Mouse (Mus musculus) spleen, postnatal 14 days (tissue): ENCODE measurements around the gene Hnrnph2.
A peak's percentile ranks its signal among the peaks of the same experiment; 100 is the strongest.

Experiments
- DNase-seq, 2 experiments: peaks; one replicate each; pipeline ENCODE4 v3.0.0; 2021 to 2022; ENCODE audit warnings: low spot score in 2 of 2

Hnrnph2 gene

DNA sequence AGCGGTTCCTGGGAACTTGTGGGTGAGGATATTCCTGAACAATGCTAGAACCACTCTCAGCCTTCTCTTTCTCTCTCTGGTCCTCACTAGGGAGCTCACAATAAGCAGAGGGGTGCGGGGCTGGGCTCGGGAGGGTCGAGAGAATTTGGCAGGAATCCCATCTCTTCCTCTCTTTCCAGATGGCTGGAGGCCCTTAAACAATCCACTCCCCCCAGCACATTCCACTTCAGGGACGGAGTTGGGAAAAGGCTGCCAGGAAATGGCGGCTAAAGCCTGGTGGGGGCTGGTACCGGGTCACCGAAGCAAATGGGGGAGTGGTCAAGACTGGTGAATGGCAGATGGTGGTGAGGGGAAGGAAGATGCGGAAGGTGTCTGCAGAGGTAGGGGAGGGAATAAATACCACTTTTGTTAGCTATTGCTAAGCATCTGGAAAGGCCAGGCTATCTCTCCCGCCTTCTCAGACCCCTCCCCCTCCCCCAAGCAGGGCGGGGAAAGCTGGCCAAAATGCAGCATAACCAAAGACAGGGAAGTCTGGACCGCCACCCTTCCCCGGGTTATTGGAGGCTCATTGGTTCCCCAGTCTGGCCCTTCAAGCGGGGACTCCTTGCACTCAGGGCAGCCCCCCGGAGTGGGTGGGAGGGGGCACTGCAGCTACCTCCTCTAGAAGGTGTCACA, 11.4 kb downstream of the Hnrnph2 start:
- DNase-seq: peak; percentile 5 to 6

DNA sequence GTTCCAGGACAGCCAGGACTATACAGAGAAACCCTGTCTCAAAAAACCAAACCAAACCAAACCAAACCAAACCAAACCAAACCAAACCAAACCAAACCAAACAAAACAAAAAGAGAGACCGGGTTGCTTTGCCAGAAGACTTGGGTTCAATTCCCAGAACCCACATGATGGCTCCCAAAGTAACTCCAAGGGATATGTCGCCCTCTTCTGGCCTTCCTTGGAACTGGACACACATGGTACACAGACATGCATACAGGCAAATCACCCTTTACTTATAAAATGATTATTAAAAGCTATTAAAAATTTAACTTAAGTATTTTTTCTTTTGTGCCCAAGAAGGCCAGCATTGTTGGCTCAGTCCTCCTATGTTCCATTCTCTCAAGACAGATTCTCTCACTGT, 13.3 kb downstream of the Hnrnph2 start:
- peak; percentile 9 to 33 for DNase-seq

DNA sequence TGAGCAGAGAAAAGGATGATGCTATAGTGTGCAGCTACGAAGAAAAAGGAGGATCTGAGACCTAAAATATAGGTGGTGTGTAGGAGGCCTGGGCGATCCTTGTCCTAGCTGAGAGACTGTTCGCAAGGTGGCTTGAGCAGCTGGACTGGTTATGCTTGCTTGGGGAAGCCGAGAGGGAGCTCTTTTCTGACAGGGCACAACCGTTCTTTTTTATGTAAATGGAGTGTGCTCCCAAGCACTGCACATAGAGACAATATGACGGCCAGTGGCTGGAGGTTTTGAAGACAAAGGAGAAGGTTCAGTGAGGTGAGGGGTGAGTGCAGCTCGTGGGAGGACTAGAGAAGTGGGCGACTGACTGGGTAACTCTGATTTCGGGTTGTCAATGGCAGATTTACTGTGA, 18.7 kb downstream of the Hnrnph2 start:
- DNase-seq: no peak

DNA sequence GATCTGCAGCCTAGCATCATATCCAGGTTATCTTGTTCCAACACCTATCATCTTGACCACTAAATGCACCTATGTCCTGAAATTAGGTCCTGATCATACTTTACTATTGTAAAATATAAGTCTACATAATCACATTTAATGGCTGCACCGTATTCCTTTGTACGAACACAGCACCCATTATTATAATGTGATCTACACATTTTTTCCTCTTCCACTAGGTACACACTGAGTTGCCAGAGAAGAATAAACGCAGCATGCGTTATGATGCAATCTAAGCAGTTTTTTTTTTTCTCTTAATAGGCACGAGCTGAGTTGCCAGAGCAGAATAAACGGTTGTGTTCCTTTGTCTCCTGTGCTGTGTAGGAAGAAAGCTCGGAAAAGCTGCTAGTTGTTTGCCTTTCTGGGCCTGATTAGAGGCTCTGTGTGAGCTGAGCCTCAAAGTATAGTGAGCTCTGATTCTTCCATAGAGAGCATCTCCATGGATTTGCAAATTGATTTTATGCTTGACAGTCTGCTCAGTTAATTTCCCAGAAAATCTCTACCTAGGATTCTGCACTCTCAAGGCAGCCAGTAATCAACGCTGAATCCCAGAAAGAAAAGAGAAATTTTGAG, 19.4 kb downstream of the Hnrnph2 start:
- no peak for DNase-seq

DNA sequence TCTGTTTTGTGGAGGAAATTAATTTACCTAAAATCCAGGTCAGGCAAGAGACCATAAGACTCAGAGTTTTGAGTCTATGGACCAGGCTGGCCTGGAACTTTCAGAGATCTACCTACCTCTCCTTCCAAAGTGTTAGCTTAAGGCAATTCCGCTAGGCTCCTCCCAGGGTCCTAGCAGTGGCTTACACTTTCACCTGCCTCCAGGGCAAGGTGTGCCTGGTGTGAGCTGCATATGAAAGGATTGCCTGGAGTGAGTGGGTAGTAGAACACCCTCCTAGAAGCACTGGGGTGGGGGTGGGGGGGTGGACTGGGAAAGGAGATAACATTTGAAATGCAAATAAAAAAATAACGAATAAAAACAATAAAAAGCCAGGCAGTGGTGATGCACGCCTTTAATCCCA, 20.7 kb downstream of the Hnrnph2 start:
- no peak for DNase-seq

DNA sequence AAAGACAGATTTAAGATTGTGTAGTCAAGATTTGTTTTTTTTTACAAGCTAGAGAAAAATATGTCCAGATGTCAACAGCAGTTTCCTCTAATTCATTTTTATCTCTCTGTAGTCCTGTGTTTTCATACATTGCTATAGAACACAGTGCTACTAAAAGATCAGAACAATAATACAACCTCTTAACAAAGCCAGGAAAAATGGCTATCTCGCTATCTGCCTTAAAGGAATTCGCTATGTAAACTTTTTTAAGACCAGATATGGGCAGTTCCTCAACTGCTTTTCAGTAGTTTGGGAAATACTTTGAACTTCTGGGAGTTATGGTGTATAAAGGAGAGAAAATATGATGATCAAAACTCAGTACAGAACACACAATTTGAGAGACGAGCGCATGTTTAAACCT, 22.4 kb downstream of the Hnrnph2 start:
- DNase-seq: no peak

DNA sequence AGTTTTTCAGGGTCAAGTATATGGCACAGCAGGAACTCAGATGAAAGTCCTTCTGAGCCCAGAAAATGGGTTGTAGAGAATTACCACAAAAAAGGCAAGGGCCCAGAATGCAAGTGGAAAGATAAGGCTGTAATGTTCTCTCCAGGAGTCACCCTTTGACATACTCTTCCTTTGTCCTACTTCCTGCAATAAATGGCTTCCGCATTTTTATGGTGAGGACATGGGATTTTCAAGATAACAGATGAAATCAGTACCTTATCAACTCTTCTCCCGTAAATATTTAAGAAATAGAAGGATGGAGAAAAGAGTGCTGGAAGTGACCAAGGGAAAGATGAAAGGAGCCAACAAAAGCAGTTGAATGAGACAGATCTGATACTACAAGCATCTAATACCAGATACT, 27.2 kb downstream of the Hnrnph2 start:
- no peak for DNase-seq

DNA sequence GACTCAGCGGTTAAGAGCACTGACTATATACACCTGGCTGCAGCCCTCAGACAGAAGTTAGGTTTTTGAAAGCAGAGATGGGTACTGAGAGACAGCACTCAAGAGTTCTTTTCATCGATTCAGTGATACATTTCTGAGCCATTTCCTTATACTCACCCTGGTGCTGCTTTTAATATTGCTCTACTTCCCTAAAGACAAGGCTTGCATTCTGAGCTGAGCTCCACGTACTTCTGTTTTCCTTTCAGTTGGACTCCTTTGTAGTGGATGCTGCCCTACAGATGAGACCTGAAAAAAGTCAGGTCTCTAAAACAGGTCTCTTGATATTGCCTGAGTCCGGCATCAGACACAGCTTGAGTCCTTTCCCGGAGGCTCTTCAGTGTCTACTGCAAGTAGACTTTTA, 31.7 kb downstream of the Hnrnph2 start:
- DNase-seq: no peak

DNA sequence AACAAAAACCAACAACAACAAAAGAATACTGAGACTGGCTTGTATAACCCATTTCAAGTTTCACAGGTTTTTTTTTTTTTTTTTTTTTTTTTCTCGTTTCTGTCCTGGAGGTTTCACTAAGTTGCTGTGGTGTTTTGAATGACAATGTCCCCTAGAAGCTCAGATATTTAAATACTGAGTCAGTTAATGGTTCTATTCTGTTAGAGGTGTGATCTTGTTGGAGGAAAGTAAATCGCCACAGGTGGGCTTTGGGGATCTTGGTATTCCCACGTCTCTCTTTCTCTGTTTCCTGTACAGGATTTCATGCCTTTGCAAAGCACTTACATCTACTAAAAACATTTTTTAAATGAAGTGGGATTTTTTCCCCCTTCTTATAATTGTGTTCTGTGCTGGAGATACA, 34.1 kb downstream of the Hnrnph2 start:
- no peak for DNase-seq

DNA sequence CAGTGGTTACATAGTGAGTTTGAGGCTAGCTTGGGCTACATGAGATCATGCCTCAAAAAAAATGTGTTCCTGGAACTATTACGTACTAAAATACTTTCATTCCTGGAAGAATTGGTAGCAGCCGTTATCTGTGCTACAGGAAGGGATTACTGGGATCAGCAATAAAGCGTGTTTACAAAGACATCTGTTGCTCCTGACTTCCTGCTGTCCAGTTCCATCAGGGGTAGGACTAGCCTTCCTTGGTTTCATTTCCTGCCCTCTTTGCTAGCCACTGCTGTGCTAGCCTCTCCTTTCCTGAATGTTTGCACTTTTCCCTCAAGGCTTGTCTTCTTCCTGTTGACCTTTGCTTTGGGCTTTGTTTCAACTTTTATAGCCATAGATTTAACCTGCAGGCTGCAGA, 34.9 kb downstream of the Hnrnph2 start:
- DNase-seq: no peak

DNA sequence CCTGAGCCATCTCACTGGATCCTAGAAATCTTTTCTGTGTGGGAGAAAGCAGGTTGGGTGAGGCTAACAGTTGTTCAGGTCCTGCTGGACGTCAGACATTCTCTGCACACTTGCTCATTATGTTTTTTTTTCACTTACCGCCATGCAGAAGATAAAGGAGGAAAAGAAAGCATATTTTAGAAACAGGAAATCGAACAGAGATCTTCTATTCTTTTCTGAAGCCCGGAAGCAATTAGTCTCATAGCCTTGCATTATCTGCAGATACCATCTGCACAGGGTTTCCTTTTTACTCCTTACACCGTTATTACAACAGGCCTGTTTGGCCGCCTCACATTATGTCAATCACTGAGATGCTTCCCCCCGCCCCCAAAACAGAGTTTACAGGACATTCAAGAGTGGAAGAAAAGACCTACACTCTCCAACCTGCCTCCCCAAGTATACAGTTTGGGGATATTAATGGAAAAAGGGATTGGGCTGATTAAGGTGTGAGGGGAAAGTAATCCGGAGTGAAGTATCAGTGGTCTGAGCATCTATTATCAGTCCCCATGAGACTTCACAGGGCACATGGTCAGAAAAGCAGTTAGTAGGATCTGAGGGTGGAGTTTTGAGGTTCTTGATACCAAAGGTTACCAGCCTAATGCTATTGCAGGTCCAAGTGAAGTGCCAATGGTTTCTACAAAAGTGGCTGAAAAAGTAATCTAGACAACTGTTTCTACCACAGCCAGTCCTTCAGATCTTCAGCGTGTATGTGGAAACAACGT, 40.2 kb downstream of the Hnrnph2 start:
- DNase-seq: no peak

DNA sequence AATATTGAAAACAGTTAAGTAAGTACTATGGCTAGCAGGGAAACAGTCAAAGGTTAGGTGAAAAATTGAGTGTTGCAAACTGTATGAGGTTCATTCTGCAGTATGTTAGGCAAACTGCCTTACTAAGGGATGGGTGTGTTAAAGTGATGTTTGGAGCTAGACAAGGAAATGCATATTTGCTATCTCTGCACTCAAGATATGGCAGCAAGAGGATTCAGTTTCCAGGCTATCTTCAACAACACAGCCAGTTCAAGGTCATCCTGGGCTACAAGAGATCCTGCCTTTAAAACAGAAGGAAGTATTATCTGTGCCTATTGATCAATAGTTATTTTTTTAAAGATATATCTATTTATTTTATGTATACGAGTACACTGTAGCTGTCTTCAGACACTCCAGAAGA, 45.4 kb downstream of the Hnrnph2 start:
- no peak for DNase-seq

DNA sequence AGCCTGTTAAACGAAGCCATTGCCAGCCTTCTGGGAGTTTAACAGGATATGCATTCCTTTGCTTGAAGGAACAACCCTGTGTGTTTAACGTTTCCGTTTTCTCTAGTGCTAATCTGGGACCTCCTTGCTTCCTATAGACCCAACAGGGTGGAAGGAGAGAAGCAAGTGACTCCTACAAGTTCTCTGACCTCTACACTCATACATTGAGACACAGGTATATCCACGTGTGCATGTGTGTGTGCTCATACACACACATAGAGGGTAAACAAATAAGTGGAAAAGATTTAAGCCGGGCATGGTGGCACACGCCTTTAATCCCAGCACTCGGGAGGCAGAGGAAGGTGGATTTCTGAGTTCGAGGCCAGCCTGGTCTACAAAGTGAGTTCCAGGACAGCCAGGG, 46.4 kb downstream of the Hnrnph2 start:
- no peak for DNase-seq

DNA sequence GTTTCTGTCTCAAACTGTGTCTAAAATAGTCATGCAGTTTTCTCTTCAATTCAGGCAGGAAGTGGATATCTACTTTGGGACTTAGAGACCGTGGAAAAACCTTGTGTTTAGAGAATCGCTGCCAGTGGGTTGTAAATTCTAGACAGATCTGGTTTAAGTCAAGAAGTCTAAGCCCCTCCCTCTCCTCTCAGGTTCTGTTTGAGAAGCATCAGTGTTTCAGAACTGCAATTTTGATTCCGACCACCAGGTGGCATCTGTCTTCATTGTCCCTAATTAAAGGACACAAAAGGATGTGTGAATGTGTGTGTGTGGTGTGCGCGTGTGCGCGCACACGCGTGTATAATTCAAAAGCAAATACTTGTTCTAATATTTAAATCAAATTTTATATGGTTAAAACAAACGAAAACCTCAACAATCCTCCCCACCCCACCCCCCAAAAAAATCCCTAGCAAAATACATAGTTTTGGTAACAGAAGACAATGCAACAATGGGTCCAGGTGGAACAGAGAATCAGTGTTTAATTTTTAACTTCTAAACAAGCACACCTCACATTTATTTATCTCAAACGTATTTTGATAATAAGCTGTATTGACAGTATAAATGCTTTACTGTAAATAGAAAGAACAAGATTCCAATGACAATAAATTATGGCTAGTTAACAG, 47.2 kb downstream of the Hnrnph2 start:
- peak; percentile 17 to 52 for DNase-seq

DNA sequence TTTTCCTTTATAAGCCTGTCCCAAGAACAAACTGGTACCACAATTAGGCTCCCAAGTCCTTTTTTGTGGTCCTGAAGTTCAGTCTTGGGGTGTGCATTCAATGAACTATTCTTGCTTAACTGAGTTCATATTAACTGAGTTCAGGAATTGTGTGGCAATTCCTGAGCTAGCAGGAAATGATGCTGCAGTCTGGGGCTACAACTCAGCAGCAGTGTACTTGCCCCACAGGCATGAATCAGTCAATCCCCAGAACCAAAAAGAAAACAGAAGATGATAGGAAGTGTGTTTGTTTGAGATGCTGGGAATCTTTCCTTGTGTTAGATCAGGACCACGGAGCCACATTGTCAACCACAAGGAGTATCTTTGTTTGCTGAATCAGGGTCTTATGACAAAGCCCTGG, 51.1 kb downstream of the Hnrnph2 start:
- DNase-seq: no peak
